8 mouse cellular contexts compared by ENCODE assay signal in genomic region chr4:133388781-133389552, GRCm38 (mm10). TPM values are rescaled to one million over a fixed set of nuclear protein-coding genes. Genes with fewer than 3 reads are reported as not detected.
DNase-seq lines count a peak whose midpoint lies in the region; ATAC-seq and TF ChIP-seq lines count a peak whose summit lies in the region.

No protein-coding gene starts in this region.

- H3K27me3 ChIP-seq in forebrain, embryonic 14.5 days (replicated peaks; ENCODE audit: control insufficient read depth, insufficient read depth, low read length): no peaks in the 10 kb centered on the region
- H3K27me3 ChIP-seq in forebrain, embryonic 10.5 days (ENCODE audit: poor library complexity, severe bottlenecking): no peaks in the 10 kb centered on the region
- no peaks in the 10 kb centered on the region for H3K27me3 ChIP-seq in kidney, postnatal 0 days (ENCODE audit: insufficient read depth, low read length)
- H3K27me3 ChIP-seq in stomach, embryonic 16.5 days (ENCODE audit: control insufficient read depth, insufficient read depth, low read length): no peaks in the 10 kb centered on the region

- DNase-seq in forebrain, embryonic 14.5 days (ENCODE audit: low spot score): peak; percentile 44
- no peak for DNase-seq in forebrain, embryonic 10.5 days (ENCODE audit: extremely low spot score, low spot score)
- peak; percentile 35 for DNase-seq in right cerebral cortex, postnatal 14 days
- no peak for DNase-seq in right cerebral cortex, adult 18-20 months
- no peak for DNase-seq in kidney, postnatal 0 days (ENCODE audit: low spot score)
- no peak for DNase-seq in embryo, embryonic 11 days
- no peak for DNase-seq in urinary bladder, postnatal 36 days (ENCODE audit: low spot score in 2 of 2)

- no peaks in the 10 kb centered on the region for H3K36me3 ChIP-seq in forebrain, embryonic 14.5 days (ENCODE audit: control insufficient read depth, insufficient read depth, low read length)
- 0 out of 2 replicates have a peak, but pooled peaks cover 8% of the 10 kb centered on the region for H3K36me3 ChIP-seq in forebrain, embryonic 10.5 days (replicated peaks)
- H3K36me3 ChIP-seq in kidney, postnatal 0 days (ENCODE audit: insufficient read depth, low read length): no peaks in the 10 kb centered on the region; the same call in 1 of the 2 replicates
- H3K36me3 ChIP-seq in stomach, embryonic 16.5 days (ENCODE audit: control insufficient read depth, insufficient read depth, low read length): no peaks in the 10 kb centered on the region

- H3K27ac ChIP-seq in forebrain, embryonic 14.5 days (ENCODE audit: low read depth, low read length): no peak overlapping the region
- no peak overlapping the region for H3K27ac ChIP-seq in forebrain, embryonic 10.5 days
- H3K27ac ChIP-seq in kidney, postnatal 0 days: peak overlapping the region; percentile 15; the same call in 1 of the 2 replicates
- H3K27ac ChIP-seq in stomach, embryonic 16.5 days (ENCODE audit: low read length): peak overlapping the region; percentile 46; the same call in 1 of the 2 replicates

- no peak overlapping the region for H3K4me2 ChIP-seq in forebrain, embryonic 14.5 days (ENCODE audit: low read length)
- H3K4me2 ChIP-seq in kidney, postnatal 0 days (ENCODE audit: low read length): no peak overlapping the region
- no peak overlapping the region for H3K4me2 ChIP-seq in stomach, embryonic 16.5 days (ENCODE audit: low read depth, low read length)

- no peak overlapping the region for H3K9ac ChIP-seq in forebrain, embryonic 14.5 days (ENCODE audit: low read length)
- H3K9ac ChIP-seq in kidney, postnatal 0 days (ENCODE audit: low read depth, low read length): no peak overlapping the region
- no peak overlapping the region for H3K9ac ChIP-seq in stomach, embryonic 16.5 days (ENCODE audit: low read length)

- ATAC-seq in forebrain, embryonic 14.5 days: no peak
- ATAC-seq in kidney, postnatal 0 days (replicated peaks; ENCODE audit: low FRiP score, low read depth): no peak
- ATAC-seq in stomach, embryonic 16.5 days (ENCODE audit: insufficient read depth, low FRiP score): no peak

- no peaks in the 10 kb centered on the region for H3K9me3 ChIP-seq in forebrain, embryonic 14.5 days (replicated peaks; ENCODE audit: control insufficient read depth, low read length)
- H3K9me3 ChIP-seq in forebrain, embryonic 10.5 days: no peaks in the 10 kb centered on the region
- no peaks in the 10 kb centered on the region for H3K9me3 ChIP-seq in kidney, postnatal 0 days (replicated peaks; ENCODE audit: low read length)
- H3K9me3 ChIP-seq in stomach, embryonic 16.5 days (replicated peaks; ENCODE audit: control insufficient read depth, low read length): no peaks in the 10 kb centered on the region

- H3K4me3 ChIP-seq in forebrain, embryonic 14.5 days (ENCODE audit: low read depth, low read length): no peak overlapping the region
- H3K4me3 ChIP-seq in forebrain, embryonic 10.5 days: no peak overlapping the region
- no peak overlapping the region for H3K4me3 ChIP-seq in kidney, postnatal 0 days (replicated peaks; ENCODE audit: low read depth, low read length)
- no peak overlapping the region for H3K4me3 ChIP-seq in stomach, embryonic 16.5 days (replicated peaks; ENCODE audit: low read length)

- whole genome bisulfite sequencing in forebrain, embryonic 14.5 days: 84% methylated on average over 16 of the region's 16 CpGs
- 93% methylated on average over 16 of the region's 16 CpGs for WGBS in forebrain, embryonic 10.5 days
- WGBS in kidney, postnatal 0 days: 75% methylated on average over 16 of the region's 16 CpGs
- WGBS in stomach, embryonic 16.5 days: 76% methylated on average over 16 of the region's 16 CpGs

- TF ChIP-seq CTCF in kidney, postnatal 0 days (IDR thresholded peaks at IDR 0.05; ENCODE audit: low read depth): no peak

- 0 out of 2 replicates have a peak, but pooled peaks cover 3% of the 10 kb centered on the region for H3K4me1 ChIP-seq in forebrain, embryonic 14.5 days (ENCODE audit: control insufficient read depth, insufficient read depth, low read length)
- peaks cover 22% of the 10 kb centered on the region for H3K4me1 ChIP-seq in forebrain, embryonic 10.5 days
- H3K4me1 ChIP-seq in kidney, postnatal 0 days (replicated peaks; ENCODE audit: insufficient read depth, low read length): peaks cover 21% of the 10 kb centered on the region
- peaks cover 35% of the 10 kb centered on the region for H3K4me1 ChIP-seq in stomach, embryonic 16.5 days (ENCODE audit: control insufficient read depth, insufficient read depth, low read length)

RNA-seq across cellular contexts. Expression of gene Slc9a1, which starts 19.5 kb away (rescaled TPM):
- 4.4 and 7.3 TPM in 2 replicates for polyA plus RNA-seq in forebrain, embryonic 14.5 days (2014; fragmentation: Nextera tagmentation; extraction: Ambion mirVana)
- polyA plus RNA-seq in forebrain, embryonic 10.5 days (2016; fragmentation: Nextera tagmentation; extraction: Ambion mirVana): 7.9 and 8.1 TPM in 2 replicates
- 5.7 and 7.1 TPM in 2 replicates for polyA plus RNA-seq in kidney, postnatal 0 days (2015; fragmentation: Nextera tagmentation; extraction: Ambion mirVana)
- 10.1 and 10.7 TPM in 2 replicates for polyA plus RNA-seq in stomach, embryonic 16.5 days (2015; fragmentation: Nextera tagmentation; extraction: Ambion mirVana)

RNA-seq across cellular contexts. Expression of gene Wdtc1, which starts 35.7 kb away (rescaled TPM):
- polyA plus RNA-seq in forebrain, embryonic 14.5 days (2014; fragmentation: Nextera tagmentation; extraction: Ambion mirVana): 17.5 and 18.9 TPM in 2 replicates
- 16.8 and 17.0 TPM in 2 replicates for polyA plus RNA-seq in forebrain, embryonic 10.5 days (2016; fragmentation: Nextera tagmentation; extraction: Ambion mirVana)
- 9.9 and 11.2 TPM in 2 replicates for polyA plus RNA-seq in kidney, postnatal 0 days (2015; fragmentation: Nextera tagmentation; extraction: Ambion mirVana)
- 12.9 and 14.8 TPM in 2 replicates for polyA plus RNA-seq in stomach, embryonic 16.5 days (2015; fragmentation: Nextera tagmentation; extraction: Ambion mirVana)

Comparison
In these comparisons a context has a peak if more than half of its experiments do, and no peak if none do; other contexts are left out.
1. DNase-seq: peak in forebrain, embryonic 14.5 days (single experiment) and right cerebral cortex, postnatal 14 days (single experiment); none in forebrain, embryonic 10.5 days (single experiment), right cerebral cortex, adult 18-20 months (single experiment), kidney, postnatal 0 days (single experiment), embryo, embryonic 11 days (single experiment) and urinary bladder, postnatal 36 days (0 of 2).
2. H3K27ac ChIP-seq: peak in kidney, postnatal 0 days (single experiment) and stomach, embryonic 16.5 days (single experiment); none in forebrain, embryonic 14.5 days (single experiment) and forebrain, embryonic 10.5 days (single experiment).